Mouse (Mus musculus) hindbrain, embryonic 12.5 days (tissue): Measurements from ENCODE around the gene Kat5. TPM values are rescaled to one million over a fixed set of nuclear protein-coding genes. Genes with fewer than 3 reads are reported as not detected.

ENCODE experiments used
- polyA plus RNA-seq: library from polyadenylated mRNA; unstranded; fragments of >200 nt; fragmentation: Nextera tagmentation; extraction: Ambion mirVana; gene quantifications from 2 replicates; pipeline ENCODE4 v1.2.1, GENCODE M21; 2016

Gene Kat5
- polyA plus RNA-seq, 1 experiment from 2014 or later: 73.2 TPM

Other genes with a start within 250 kb of the Kat5 start
- 61.2 and 67.0 TPM in 2 replicates for gene Eif1ad, start 243.5 kb downstream of the Kat5 start, polyA plus RNA-seq
- gene Banf1, start 243.1 kb downstream of the Kat5 start, polyA plus RNA-seq: 309 and 324 TPM in 2 replicates
- gene Sart1, start 221.5 kb downstream of the Kat5 start, polyA plus RNA-seq: 106 and 111 TPM in 2 replicates
- gene Tsga10ip, start 207.7 kb downstream of the Kat5 start, polyA plus RNA-seq: 0.86 and 0.98 TPM in 2 replicates
- 276 and 280 TPM in 2 replicates for gene Drap1, start 185.3 kb downstream of the Kat5 start, polyA plus RNA-seq
- gene AI837181, start 185.1 kb downstream of the Kat5 start, polyA plus RNA-seq: 59.0 and 59.6 TPM in 2 replicates
- not detected in 2 replicates for gene Fosl1, start 162.7 kb downstream of the Kat5 start, polyA plus RNA-seq
- 10.7 and 11.0 TPM in 2 replicates for gene Ccdc85b, start 152.3 kb downstream of the Kat5 start, polyA plus RNA-seq
- gene Fibp, start 149.6 kb downstream of the Kat5 start, polyA plus RNA-seq: 133 and 144 TPM in 2 replicates
- 3.7 and 4.3 TPM in 2 replicates for gene Ctsw, start 141.7 kb downstream of the Kat5 start, polyA plus RNA-seq
- 75.3 and 81.0 TPM in 2 replicates for gene Efemp2, start 136.3 kb downstream of the Kat5 start, polyA plus RNA-seq
- 43.3 and 45.4 TPM in 2 replicates for gene Mus81, start 121.8 kb downstream of the Kat5 start, polyA plus RNA-seq
- 3,169 and 3,299 TPM in 2 replicates for gene Cfl1, start 119.8 kb downstream of the Kat5 start, polyA plus RNA-seq
- gene 1700020D05Rik, start 106.5 kb downstream of the Kat5 start, polyA plus RNA-seq: 0.23 and 0.56 TPM in 2 replicates
- 38.3 and 42.2 TPM in 2 replicates for gene Snx32, start 99.7 kb downstream of the Kat5 start, polyA plus RNA-seq
- 0.18 and 0.19 TPM in 2 replicates for gene Ovol1, start 49.6 kb downstream of the Kat5 start, polyA plus RNA-seq
- gene Ap5b1, start 42.2 kb downstream of the Kat5 start, polyA plus RNA-seq: 2.6 and 3.2 TPM in 2 replicates
- gene Rnaseh2c, start 8.4 kb downstream of the Kat5 start, polyA plus RNA-seq: 114 and 126 TPM in 2 replicates
- gene Rela, start 27.2 kb upstream of the Kat5 start, polyA plus RNA-seq: 38.4 and 41.5 TPM in 2 replicates
- 22.4 and 25.4 TPM in 2 replicates for gene Sipa1, start 53.5 kb upstream of the Kat5 start, polyA plus RNA-seq
- gene Map3k11, start 78.5 kb upstream of the Kat5 start, polyA plus RNA-seq: 21.5 and 23.3 TPM in 2 replicates
- 34.6 and 35.0 TPM in 2 replicates for gene Pcnx3, start 78.7 kb upstream of the Kat5 start, polyA plus RNA-seq
- not detected in 2 replicates for gene Kcnk7, start 94.1 kb upstream of the Kat5 start, polyA plus RNA-seq
- gene Ehbp1l1, start 116.1 kb upstream of the Kat5 start, polyA plus RNA-seq: 10.8 and 12.1 TPM in 2 replicates
- gene Fam89b, start 119.4 kb upstream of the Kat5 start, polyA plus RNA-seq: 174 and 177 TPM in 2 replicates
- 13.8 and 16.6 TPM in 2 replicates for gene Ltbp3, start 130.7 kb upstream of the Kat5 start, polyA plus RNA-seq
- 71.8 and 73.7 TPM in 2 replicates for gene Scyl1, start 161.2 kb upstream of the Kat5 start, polyA plus RNA-seq